Mouse (Mus musculus): ENCODE measurements around the gene Gm36079.
"Not testable (repeated sequence)": the region's sequence is repeated elsewhere in the genome, so short reads cannot be mapped to it uniquely, and the experiment has no call there.

The Gm36079 gene

GRCm38 (mm10) chr13:120026911-120027310 is at the start of gene Gm36079:
Gm36079 (minus strand) TSS chr13:120027011.
- not testable (repeated sequence) for ATAC-seq (ENCODE audit: insufficient number of reproducible peaks, low FRiP score, low TSS enrichment)

GRCm38 (mm10) chr13:120070878-120071277 is 44.1 kb upstream of the Gm36079 start:
- ATAC-seq (ENCODE audit: insufficient number of reproducible peaks, low FRiP score, low TSS enrichment): not testable (repeated sequence)

- not testable (repeated sequence) for ATAC-seq (ENCODE audit: insufficient number of reproducible peaks, low FRiP score, low TSS enrichment)
These were observed 43.3 kb upstream of the Gm36079 start for GRCm38 (mm10) chr13:120070012-120070598.

- not testable (repeated sequence) for ATAC-seq (ENCODE audit: insufficient number of reproducible peaks, low FRiP score, low TSS enrichment)
These were observed 36.8 kb upstream of the Gm36079 start for GRCm38 (mm10) chr13:120063439-120064089.

GRCm38 (mm10) chr13:120062903-120063302 is 36.1 kb upstream of the Gm36079 start:
- not testable (repeated sequence) for ATAC-seq (ENCODE audit: insufficient number of reproducible peaks, low FRiP score, low TSS enrichment)

- not testable (repeated sequence) for ATAC-seq (ENCODE audit: insufficient number of reproducible peaks, low FRiP score, low TSS enrichment)
These were observed 25.3 kb upstream of the Gm36079 start, which contains the start of gene Gm21188 for GRCm38 (mm10) chr13:120052085-120052484. Gm21188 (minus strand) TSS chr13:120052194.

GRCm38 (mm10) chr13:120048608-120049007 is 21.8 kb upstream of the Gm36079 start:
- not testable (repeated sequence) for ATAC-seq (ENCODE audit: insufficient number of reproducible peaks, low FRiP score, low TSS enrichment)

- ATAC-seq (ENCODE audit: insufficient number of reproducible peaks, low FRiP score, low TSS enrichment): 0 out of 2 replicates have a peak, but pooled peaks have one; percentile 40
These were observed 21.4 kb upstream of the Gm36079 start for GRCm38 (mm10) chr13:120048186-120048585.

- not testable (repeated sequence) for ATAC-seq (ENCODE audit: insufficient number of reproducible peaks, low FRiP score, low TSS enrichment)
These were observed 19.8 kb upstream of the Gm36079 start for GRCm38 (mm10) chr13:120046422-120047209.

GRCm38 (mm10) chr13:120041145-120041544 is 14.3 kb upstream of the Gm36079 start:
- ATAC-seq (ENCODE audit: insufficient number of reproducible peaks, low FRiP score, low TSS enrichment): not testable (repeated sequence)

- ATAC-seq (ENCODE audit: insufficient number of reproducible peaks, low FRiP score, low TSS enrichment): not testable (repeated sequence)
These were observed 11.1 kb upstream of the Gm36079 start for GRCm38 (mm10) chr13:120037881-120038280.

- ATAC-seq (ENCODE audit: insufficient number of reproducible peaks, low FRiP score, low TSS enrichment): not testable (repeated sequence)
These were observed 9.8 kb upstream of the Gm36079 start for GRCm38 (mm10) chr13:120036577-120037115.

- ATAC-seq (ENCODE audit: insufficient number of reproducible peaks, low FRiP score, low TSS enrichment): not testable (repeated sequence)
These were observed 8.3 kb upstream of the Gm36079 start for GRCm38 (mm10) chr13:120035151-120035550.

GRCm38 (mm10) chr13:120034637-120035036 is 7.8 kb upstream of the Gm36079 start:
- ATAC-seq (ENCODE audit: insufficient number of reproducible peaks, low FRiP score, low TSS enrichment): not testable (repeated sequence)

- ATAC-seq (ENCODE audit: insufficient number of reproducible peaks, low FRiP score, low TSS enrichment): not testable (repeated sequence)
These were observed 6.8 kb upstream of the Gm36079 start for GRCm38 (mm10) chr13:120033516-120034190.

- not testable (repeated sequence) for ATAC-seq (ENCODE audit: insufficient number of reproducible peaks, low FRiP score, low TSS enrichment)
These were observed 4.9 kb upstream of the Gm36079 start for GRCm38 (mm10) chr13:120031676-120032075.

GRCm38 (mm10) chr13:120027368-120027767 is 557 bp upstream of the Gm36079 start:
- ATAC-seq (ENCODE audit: insufficient number of reproducible peaks, low FRiP score, low TSS enrichment): not testable (repeated sequence)

GRCm38 (mm10) chr13:120026373-120026772 is 438 bp downstream of the Gm36079 start:
- ATAC-seq (ENCODE audit: insufficient number of reproducible peaks, low FRiP score, low TSS enrichment): not testable (repeated sequence)

- not testable (repeated sequence) for ATAC-seq (ENCODE audit: insufficient number of reproducible peaks, low FRiP score, low TSS enrichment)
These were observed 1.2 kb downstream of the Gm36079 start for GRCm38 (mm10) chr13:120025576-120025975.

GRCm38 (mm10) chr13:120025004-120025403 is 1.8 kb downstream of the Gm36079 start:
- ATAC-seq (ENCODE audit: insufficient number of reproducible peaks, low FRiP score, low TSS enrichment): not testable (repeated sequence)
